In genomic region chr4:126601597-126602444, GRCm38 (mm10) we compare ENCODE assay signal across 8 mouse cellular contexts. TPM values are rescaled to one million over a fixed set of nuclear protein-coding genes. Genes with fewer than 3 reads are reported as not detected.
A peak's percentile ranks its signal among the peaks of the same experiment; 100 is the strongest.
DNase-seq lines count a peak whose midpoint lies in the region; ATAC-seq and TF ChIP-seq lines count a peak whose summit lies in the region.

No protein-coding gene starts in this region.

- H3K36me3 ChIP-seq in forebrain, embryonic 12.5 days (replicated peaks) = no peaks in the 10 kb centered on the region
- no peaks in the 10 kb centered on the region for H3K36me3 ChIP-seq in intestine, postnatal 0 days (ENCODE audit: control insufficient read depth, insufficient read depth)
- H3K36me3 ChIP-seq in limb, embryonic 13.5 days = no peaks in the 10 kb centered on the region
- no peaks in the 10 kb centered on the region for H3K36me3 ChIP-seq in neural tube, embryonic 12.5 days

- no peaks in the 10 kb centered on the region for H3K9me3 ChIP-seq in forebrain, embryonic 12.5 days
- no peaks in the 10 kb centered on the region for H3K9me3 ChIP-seq in intestine, postnatal 0 days (ENCODE audit: control insufficient read depth)
- no peaks in the 10 kb centered on the region for H3K9me3 ChIP-seq in limb, embryonic 13.5 days
- no peaks in the 10 kb centered on the region for H3K9me3 ChIP-seq in neural tube, embryonic 12.5 days

- no peak overlapping the region for H3K9ac ChIP-seq in forebrain, embryonic 12.5 days
- no peak overlapping the region for H3K9ac ChIP-seq in intestine, postnatal 0 days (ENCODE audit: low read depth, low read length)
- peak overlapping the region; percentile 45; the same call in 1 of the 2 replicates for H3K9ac ChIP-seq in limb, embryonic 13.5 days
- H3K9ac ChIP-seq in neural tube, embryonic 12.5 days = no peak overlapping the region

- peak; percentile 95 for ATAC-seq in forebrain, embryonic 12.5 days (ENCODE audit: low FRiP score)
- 0 out of 2 replicates have a peak, but pooled peaks have one; percentile 33 for ATAC-seq in intestine, postnatal 0 days
- ATAC-seq in limb, embryonic 13.5 days (ENCODE audit: low FRiP score, low read depth) = peak; percentile 72
- ATAC-seq in neural tube, embryonic 12.5 days (ENCODE audit: low FRiP score, low read depth) = peak; percentile 88
- ATAC-seq in erythroblast, adult 5-6 weeks (replicated peaks; ENCODE audit: low FRiP score, poor library complexity, severe bottlenecking) = no peak

- H3K27me3 ChIP-seq in forebrain, embryonic 12.5 days = peaks cover 54% of the 10 kb centered on the region
- H3K27me3 ChIP-seq in intestine, postnatal 0 days (replicated peaks; ENCODE audit: control insufficient read depth, insufficient read depth, low read length) = no peaks in the 10 kb centered on the region
- H3K27me3 ChIP-seq in limb, embryonic 13.5 days = no peaks in the 10 kb centered on the region
- H3K27me3 ChIP-seq in neural tube, embryonic 12.5 days (replicated peaks) = peaks cover 14% of the 10 kb centered on the region; the same call in 1 of the 2 replicates

- WGBS in forebrain, embryonic 12.5 days = 20% methylated on average over 21 of the region's 22 CpGs
- WGBS in intestine, postnatal 0 days = 26% methylated on average over 20 of the region's 22 CpGs
- WGBS in limb, embryonic 13.5 days = 23% methylated on average over 21 of the region's 22 CpGs
- WGBS in neural tube, embryonic 12.5 days = 28% methylated on average over 20 of the region's 22 CpGs

- TF ChIP-seq CTCF in intestine, postnatal 0 days (IDR thresholded peaks at IDR 0.05; ENCODE audit: low read depth) = no peak

- H3K4me2 ChIP-seq in forebrain, embryonic 12.5 days = peak overlapping the region; percentile 42
- peak overlapping the region; percentile 39 for H3K4me2 ChIP-seq in intestine, postnatal 0 days (replicated peaks; ENCODE audit: low read depth)
- H3K4me2 ChIP-seq in limb, embryonic 13.5 days (replicated peaks) = peak overlapping the region; percentile 59
- H3K4me2 ChIP-seq in neural tube, embryonic 12.5 days (replicated peaks) = peak overlapping the region; percentile 48

- H3K4me1 ChIP-seq in forebrain, embryonic 12.5 days = peaks cover 19% of the 10 kb centered on the region
- H3K4me1 ChIP-seq in intestine, postnatal 0 days (replicated peaks; ENCODE audit: control insufficient read depth, insufficient read depth, low read length) = no peaks in the 10 kb centered on the region
- peaks cover 14% of the 10 kb centered on the region for H3K4me1 ChIP-seq in limb, embryonic 13.5 days
- H3K4me1 ChIP-seq in neural tube, embryonic 12.5 days = peaks cover 9% of the 10 kb centered on the region

- H3K4me3 ChIP-seq in forebrain, embryonic 12.5 days (replicated peaks) = no peak overlapping the region
- H3K4me3 ChIP-seq in intestine, postnatal 0 days (ENCODE audit: low read depth, low read length) = no peak overlapping the region
- peak overlapping the region; percentile 24 for H3K4me3 ChIP-seq in limb, embryonic 13.5 days
- 0 out of 2 replicates have a peak overlapping the region, but pooled peaks have one; percentile 7 for H3K4me3 ChIP-seq in neural tube, embryonic 12.5 days

- peak overlapping the region; percentile 74 for H3K27ac ChIP-seq in forebrain, embryonic 12.5 days
- H3K27ac ChIP-seq in intestine, postnatal 0 days (ENCODE audit: low read depth, low read length) = no peak overlapping the region
- H3K27ac ChIP-seq in limb, embryonic 13.5 days = no peak overlapping the region; the same call in 1 of the 2 replicates
- H3K27ac ChIP-seq in neural tube, embryonic 12.5 days = no peak overlapping the region

- peak; percentile 33 for DNase-seq in right cerebral cortex, postnatal 4 days
- no peak for DNase-seq in right cerebral cortex, postnatal 14 days
- no peak for DNase-seq in thymus, postnatal 25 days

RNA-seq across cellular contexts. Expression of gene 5730409E04Rik, which starts 7.8 kb away (rescaled TPM):
- 1.3 and 2.6 TPM in 2 replicates for polyA plus RNA-seq in forebrain, embryonic 12.5 days (2016; fragmentation: Nextera tagmentation; extraction: Ambion mirVana)
- polyA plus RNA-seq in intestine, postnatal 0 days (2015; fragmentation: Nextera tagmentation; extraction: Ambion mirVana) = 1.2 and 1.4 TPM in 2 replicates
- polyA plus RNA-seq in limb, embryonic 13.5 days (2015; fragmentation: Nextera tagmentation; extraction: Ambion mirVana) = 4.6 and 4.7 TPM in 2 replicates
- 2.2 and 3.9 TPM in 2 replicates for polyA plus RNA-seq in neural tube, embryonic 12.5 days (2016; fragmentation: Nextera tagmentation; extraction: Ambion mirVana)
- total RNA-seq in erythroblast, adult 5-6 weeks (2015; ENCODE audit: low replicate concordance) = 1.2 TPM in 1 of 2 replicates, not detected in the other
- 0.09 TPM in 1 of 2 replicates, not detected in the other for total RNA-seq in erythroblast, adult 5-6 weeks (2017; ENCODE audit: low replicate concordance)

RNA-seq across cellular contexts. Expression of gene Clspn, which starts 45.1 kb away (rescaled TPM):
- 47.8 and 49.3 TPM in 2 replicates for polyA plus RNA-seq in forebrain, embryonic 12.5 days (2016; fragmentation: Nextera tagmentation; extraction: Ambion mirVana)
- 8.3 and 10.2 TPM in 2 replicates for polyA plus RNA-seq in intestine, postnatal 0 days (2015; fragmentation: Nextera tagmentation; extraction: Ambion mirVana)
- polyA plus RNA-seq in limb, embryonic 13.5 days (2015; fragmentation: Nextera tagmentation; extraction: Ambion mirVana) = 44.0 and 46.3 TPM in 2 replicates
- polyA plus RNA-seq in neural tube, embryonic 12.5 days (2016; fragmentation: Nextera tagmentation; extraction: Ambion mirVana) = 22.2 and 23.9 TPM in 2 replicates
- total RNA-seq in erythroblast, adult 5-6 weeks (2015; ENCODE audit: low replicate concordance) = 24.4 and 29.5 TPM in 2 replicates
- total RNA-seq in erythroblast, adult 5-6 weeks (2017; ENCODE audit: low replicate concordance) = 121 and 203 TPM in 2 replicates

Comparison
In these comparisons a context has a peak if more than half of its experiments do, and no peak if none do; other contexts are left out.
1. H3K4me3 ChIP-seq: peak in limb, embryonic 13.5 days (single experiment) and neural tube, embryonic 12.5 days (single experiment); none in forebrain, embryonic 12.5 days (single experiment) and intestine, postnatal 0 days (single experiment).
2. Peak in every context shown above with its lines, with median percentiles within 50 percentile points of each other: H3K4me2 ChIP-seq.